Mouse (Mus musculus) common myeloid progenitor, adult 5-6 weeks (primary cell): Measurements from ENCODE around the gene Clec4d. TPM values are rescaled to one million over a fixed set of nuclear protein-coding genes. Genes with fewer than 3 reads are reported as not detected.
"Not testable (repeated sequence)": the region's sequence is repeated elsewhere in the genome, so short reads cannot be mapped to it uniquely, and the experiment has no call there.

Source experiments
- ATAC-seq: replicated peaks from 2 replicates; pipeline ENCODE4 v1.8.0; 2016; ENCODE audit warnings: low read depth, mild to moderate bottlenecking, moderate TSS enrichment, inconsistent platforms; ENCODE audit not compliant: poor library complexity, severe bottlenecking
- total RNA-seq: library from RNA; stranded (forward); fragments of 200-1000, 187-1606 nt; gene quantifications from 2 replicates; pipeline ENCODE4 v1.2.3, GENCODE M21; 2017

Gene Clec4d
- 12.8 and 17.3 TPM in 2 replicates for total RNA-seq

- ATAC-seq, result peak; percentile 48
These were observed at the start of gene Clec4d for GRCm38 (mm10) chr6:123261555-123262161. TSS of gene Clec4d (plus strand) at chr6:123262111.

GRCm38 (mm10) chr6:123227519-123228166 lies 34.3 kb upstream of the Clec4d start:
- peak; percentile 96 for ATAC-seq

DNA sequence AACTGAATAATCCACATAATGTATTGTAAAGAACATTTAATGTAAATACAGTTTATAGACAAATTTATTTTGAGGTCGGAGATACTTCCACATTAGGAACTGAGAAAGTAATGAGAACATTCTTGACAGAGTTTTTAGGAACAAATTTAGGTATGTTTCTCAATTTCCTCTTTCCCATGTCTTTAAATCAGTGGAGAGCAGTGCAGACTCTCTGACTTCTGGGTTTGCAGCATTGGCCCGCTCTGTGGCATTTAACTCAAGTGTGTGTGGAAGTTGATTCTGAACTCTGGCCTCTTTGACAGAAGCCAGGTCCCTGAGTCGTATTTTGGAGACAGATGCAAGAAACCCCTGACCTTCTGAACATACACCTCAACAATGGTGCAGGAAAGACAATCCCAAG lies 32.3 kb upstream of the Clec4d start, which contains the start of gene Clec4n:
Gene Clec4n, plus strand, starts transcription at position 200 of the 400 bp plus-strand sequence.
- ATAC-seq, result peak; percentile 30; the same call in 1 of the 2 replicates

- no peak for ATAC-seq
These were observed 30.8 kb upstream of the Clec4d start for GRCm38 (mm10) chr6:123231149-123231548.

GRCm38 (mm10) chr6:123237582-123237981 lies 24.3 kb upstream of the Clec4d start:
- no peak for ATAC-seq

GRCm38 (mm10) chr6:123244201-123244600 lies 17.7 kb upstream of the Clec4d start:
- ATAC-seq, result peak; percentile 60; the same call in 1 of the 2 replicates

DNA sequence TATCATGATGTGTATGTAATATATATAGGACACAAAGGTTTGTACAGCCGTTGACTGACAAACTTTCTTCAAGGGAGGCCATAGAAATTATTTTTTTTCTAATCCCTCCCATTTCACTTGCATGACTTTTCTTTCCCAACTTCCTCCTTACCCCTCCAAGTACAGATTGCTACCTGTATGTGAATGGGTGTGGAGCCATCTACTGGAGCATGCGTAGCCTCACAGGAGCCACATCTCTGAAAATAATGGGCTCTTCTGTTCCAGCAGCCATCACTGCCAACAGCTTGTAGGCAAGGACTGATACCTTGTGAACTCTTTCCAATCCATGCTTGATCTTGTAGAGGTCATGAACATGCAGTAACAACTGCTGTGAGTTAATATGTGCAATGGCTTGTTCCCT lies 13.0 kb upstream of the Clec4d start:
- ATAC-seq, result peak; percentile 67

DNA sequence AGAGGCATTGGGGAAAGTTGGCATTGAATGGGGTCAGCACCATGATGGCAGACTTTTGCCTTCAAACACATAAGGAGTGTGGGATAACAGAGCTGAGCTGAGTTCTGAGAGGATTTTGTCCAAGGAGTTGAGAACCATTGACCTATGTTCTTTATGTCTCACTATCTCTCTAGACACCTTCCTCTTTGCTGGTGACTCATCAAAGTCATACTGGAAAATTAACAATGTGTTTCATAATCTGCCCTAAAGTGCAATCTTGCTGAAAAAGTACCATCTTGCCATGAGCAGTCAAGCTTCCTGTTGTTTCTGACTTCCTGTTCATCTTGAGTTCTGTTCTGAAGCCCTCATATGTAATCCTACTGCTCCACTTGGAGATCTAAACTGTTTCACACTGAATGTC lies 9.2 kb upstream of the Clec4d start:
- ATAC-seq, result peak; percentile 95

GRCm38 (mm10) chr6:123258946-123259345 lies 3.0 kb upstream of the Clec4d start:
- ATAC-seq, result peak; percentile 41

DNA sequence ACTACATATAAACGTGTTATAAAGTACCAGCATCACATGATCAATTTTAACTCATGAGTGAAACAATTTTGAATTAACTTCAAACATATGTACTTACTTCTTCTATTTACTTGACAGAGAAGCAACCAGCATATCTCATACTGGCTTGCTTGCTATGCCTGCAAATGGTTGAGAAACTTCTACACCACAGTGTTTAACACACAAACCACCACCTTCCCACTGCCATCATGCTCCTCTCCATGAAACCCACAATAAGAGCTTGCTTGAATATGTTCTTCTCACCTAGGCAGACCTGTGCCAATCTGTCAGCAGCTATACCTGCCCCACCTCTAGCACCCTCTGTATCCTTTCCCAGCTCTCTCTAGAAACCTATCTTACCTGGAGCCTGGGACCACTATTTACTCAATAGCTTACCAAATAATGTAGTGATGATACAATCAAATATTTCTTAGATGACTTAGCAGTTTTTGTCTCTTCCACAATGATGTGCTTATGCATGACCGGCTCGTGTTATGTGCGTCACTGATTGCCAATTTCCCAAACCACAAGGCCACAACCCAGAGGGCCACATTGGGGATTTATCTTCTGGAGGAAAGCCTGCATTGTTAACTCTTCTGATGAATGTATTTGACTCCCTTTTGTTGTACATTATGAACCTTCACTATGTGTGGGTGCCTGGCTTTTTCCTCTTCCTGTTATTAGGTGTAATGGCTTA lies 1.9 kb upstream of the Clec4d start:
- ATAC-seq, result peak; percentile 68

GRCm38 (mm10) chr6:123260868-123261267 lies 1.0 kb upstream of the Clec4d start:
- ATAC-seq, result no peak

GRCm38 (mm10) chr6:123264194-123264593 lies 2.3 kb downstream of the Clec4d start:
- no peak for ATAC-seq

DNA sequence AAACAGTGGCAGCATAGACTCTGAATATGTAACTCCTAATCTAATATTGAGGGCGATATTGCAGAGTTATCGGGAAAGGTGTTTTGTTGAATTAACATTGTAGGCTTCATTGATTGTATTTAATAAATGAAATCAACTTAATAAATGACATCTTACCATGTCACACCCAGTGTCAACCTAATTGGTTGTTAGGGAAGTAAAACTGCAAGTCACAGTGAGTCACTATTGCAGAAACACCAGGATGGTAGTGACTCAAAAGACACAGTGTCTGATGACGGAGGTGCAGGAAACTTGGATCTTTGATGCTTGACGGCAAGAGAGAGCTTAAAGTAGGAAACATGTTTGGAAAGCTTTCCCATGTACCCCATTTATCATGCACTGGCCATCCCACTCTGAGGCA lies 3.9 kb downstream of the Clec4d start:
- peak; percentile 70 for ATAC-seq

DNA sequence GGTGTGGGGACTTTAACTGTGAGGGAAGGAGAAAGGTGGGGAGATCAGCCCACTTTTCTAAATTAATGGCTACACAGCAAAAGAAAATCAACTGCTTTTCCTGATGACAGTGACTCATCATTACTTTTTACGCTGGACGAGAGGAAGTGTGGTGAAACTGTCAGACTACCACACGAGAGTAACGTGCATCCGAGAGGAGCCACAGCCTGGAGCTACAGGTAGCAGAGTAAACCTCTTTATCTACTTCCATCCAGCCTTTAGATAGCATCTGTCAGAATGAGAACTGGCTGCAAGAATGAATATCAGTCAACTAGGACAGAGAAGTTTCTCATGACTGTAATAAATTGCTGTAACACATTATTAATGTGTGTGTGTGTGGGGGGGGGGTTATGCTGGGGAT lies 5.0 kb downstream of the Clec4d start:
- peak; percentile 88 for ATAC-seq

DNA sequence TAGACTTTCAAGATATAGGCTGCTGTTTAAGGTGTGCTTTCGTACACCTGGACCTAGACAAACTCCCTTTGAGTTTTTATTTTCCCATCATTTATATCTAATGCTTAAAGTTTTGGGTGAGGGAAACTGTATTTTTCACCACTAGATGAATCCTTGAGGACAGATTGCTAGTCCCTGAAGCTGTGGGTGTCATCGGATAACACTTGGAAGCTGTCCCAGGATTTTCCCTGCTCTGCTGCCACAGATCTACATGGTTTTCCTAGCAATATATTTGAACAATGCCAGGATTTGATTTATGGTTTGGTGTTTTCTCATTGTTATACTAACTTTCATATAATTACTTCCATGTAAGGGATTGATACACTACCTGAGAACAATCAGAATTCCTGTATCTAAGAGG lies 17.5 kb downstream of the Clec4d start:
- ATAC-seq, result no peak

- peak; percentile 39 for ATAC-seq
These were observed 24.4 kb downstream of the Clec4d start for GRCm38 (mm10) chr6:123286311-123286710.

DNA sequence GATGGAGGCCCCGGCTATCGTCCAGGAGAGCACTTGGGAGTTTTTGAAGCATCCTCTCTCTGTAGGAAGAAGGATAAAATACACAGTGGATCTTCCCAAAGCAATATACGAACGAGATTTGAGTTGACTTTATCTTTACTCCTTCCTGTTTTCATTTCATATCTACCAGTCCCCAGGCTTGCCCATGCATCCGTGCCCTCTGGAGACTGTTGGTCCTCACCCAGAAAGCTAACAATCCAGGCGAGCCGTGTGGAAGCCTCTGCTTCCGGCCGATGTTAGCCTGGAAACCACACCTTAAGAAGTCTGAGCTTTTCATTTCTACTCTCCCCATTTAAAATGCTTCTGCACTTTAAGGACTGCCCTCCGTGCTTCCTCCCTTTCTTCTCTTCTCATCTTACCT lies 27.0 kb downstream of the Clec4d start:
- peak; percentile 75 for ATAC-seq

DNA sequence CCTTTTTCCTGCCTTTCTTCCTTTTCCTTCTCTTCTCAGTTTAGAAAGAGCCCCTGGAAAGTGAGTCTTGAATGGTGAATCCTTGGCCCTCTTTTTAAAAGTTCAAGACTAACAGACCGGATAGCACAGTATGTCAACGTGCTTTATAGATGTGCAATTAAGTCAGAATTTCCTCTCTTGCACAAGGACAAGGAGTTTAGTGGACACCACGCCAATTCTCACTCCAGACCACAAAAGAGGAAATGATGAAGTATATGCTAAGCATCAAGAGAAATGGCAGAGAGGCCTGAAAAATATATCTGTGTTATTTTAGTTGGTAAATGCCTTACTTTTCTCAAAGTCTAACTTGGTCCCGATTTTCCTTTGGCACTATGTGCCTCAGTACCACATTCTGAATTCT lies 27.8 kb downstream of the Clec4d start, which contains the start of gene Clec4e:
Gene Clec4e, minus strand, starts transcription at position 118 of the 400 bp plus-strand sequence.
- ATAC-seq, result peak; percentile 48

DNA sequence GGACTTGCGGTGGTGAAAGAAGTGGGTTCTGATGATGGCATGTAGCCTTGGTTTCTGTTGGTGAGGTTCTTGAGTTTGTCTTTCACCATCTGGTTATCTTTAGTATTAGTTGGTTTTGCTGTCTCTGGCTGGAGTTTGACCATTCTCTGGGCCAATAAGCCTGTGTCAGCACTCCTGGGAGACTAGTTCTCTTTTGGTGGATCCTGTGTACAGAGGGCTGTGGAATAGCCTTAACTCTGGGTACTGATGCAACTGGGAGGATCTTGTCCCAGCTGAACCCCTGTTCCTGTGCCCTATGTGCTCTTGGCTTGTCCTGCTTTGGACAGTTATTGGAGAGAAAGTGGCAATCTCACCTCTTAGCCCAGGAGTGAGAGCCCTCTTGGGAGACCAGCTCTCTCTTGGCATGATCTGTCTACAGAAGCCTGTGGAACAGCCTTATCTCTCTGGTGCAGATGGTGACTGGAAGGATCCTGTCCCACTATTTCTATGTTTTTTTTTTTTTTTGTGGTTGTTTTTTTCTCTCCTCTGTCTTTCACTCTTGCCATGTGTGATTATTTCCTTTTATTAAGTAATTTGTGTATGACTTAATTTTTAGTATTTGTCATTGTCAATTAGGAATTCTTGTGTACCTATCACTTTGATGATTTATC lies 31.0 kb downstream of the Clec4d start:
- peak; percentile 70 for ATAC-seq

GRCm38 (mm10) chr6:123293509-123293908 lies 31.6 kb downstream of the Clec4d start:
- not testable (repeated sequence) for ATAC-seq
